Mouse (Mus musculus) liver, adult 2 months (tissue): ENCODE data around the gene Ncam1. TPM values are rescaled to one million over a fixed set of nuclear protein-coding genes. Genes with fewer than 3 reads are reported as not detected.

Experiments used
- DNase-seq: peaks from one replicate; pipeline ENCODE4 v3.0.0-alpha.2; 2011; ENCODE audit warnings: low read depth, low spot score; ENCODE audit errors: extremely low read depth
- H3K27ac ChIP-seq: fragments of 200-500 bp; replicated peaks from 2 replicates; pipeline ENCODE4 v1.5.1; 2012; ENCODE audit warnings: low read depth, mild to moderate bottlenecking, control low read depth, inconsistent platforms, low read length; ENCODE audit not compliant: insufficient read depth
- H3K27me3 ChIP-seq: fragments of 200-500 bp; 2 replicates; pipeline ENCODE4 v1.6.1; 2012; ENCODE audit warnings: mild to moderate bottlenecking, moderate library complexity, low read length, inconsistent platforms; ENCODE audit not compliant: control insufficient read depth, insufficient read depth
- H3K36me3 ChIP-seq: fragments of 200-500 bp; 2 replicates; pipeline ENCODE4 v1.6.1; 2012; ENCODE audit warnings: low read length, inconsistent platforms; ENCODE audit not compliant: control insufficient read depth, insufficient read depth
- H3K4me1 ChIP-seq: fragments of 200-500 bp; 2 replicates; pipeline ENCODE4 v1.6.1; 2011; ENCODE audit warnings: low read length; ENCODE audit not compliant: control insufficient read depth, insufficient read depth
- H3K4me3 ChIP-seq: fragments of 200-500 bp; 2 replicates; pipeline ENCODE4 v1.5.1; 2011; ENCODE audit warnings: low read depth, mild to moderate bottlenecking, control low read depth, low read length, moderate library complexity; ENCODE audit not compliant: insufficient read depth
- H3K79me2 ChIP-seq: fragments of 200-500 bp; 2 replicates; pipeline ENCODE4 v1.6.1; 2012; ENCODE audit warnings: inconsistent platforms, mild to moderate bottlenecking, low read length, moderate library complexity; ENCODE audit not compliant: control insufficient read depth, insufficient read depth
- H3K9ac ChIP-seq: fragments of 200-500 bp; 2 replicates; pipeline ENCODE4 v1.6.1; 2012; ENCODE audit warnings: low read depth, mild to moderate bottlenecking, control low read depth, inconsistent platforms, low read length
- CTCF ChIP-seq: fragments of 200-500 bp; IDR thresholded peaks from 2 replicates; pipeline ENCODE4 v1.5.1; 2011; ENCODE audit warnings: low read depth, low read length, control low read depth
- POLR2A ChIP-seq: fragments of 200-500 bp; IDR thresholded peaks from 2 replicates; pipeline ENCODE4 v1.6.1; 2011; ENCODE audit warnings: low read length, control low read depth; ENCODE audit not compliant: insufficient read depth; ENCODE audit errors: extremely low read depth
- WGBS: fragments of 180-500 bp; shearing (Covaris S2); methylation state at CpG from one replicate; pipeline ENCODE4 v1.1.7; 2018; 5-methylcytosine and 5-hydroxymethylcytosine counted together
- polyA plus RNA-seq: library from polyadenylated mRNA; depleted of rRNA; stranded (reverse); fragments of >200 nt; gene quantifications from 2 replicates; pipeline ENCODE4 v1.2.3, GENCODE M21; 2012
- total RNA-seq: library from RNA; depleted of rRNA; stranded (reverse); fragments of >200 nt; gene quantifications from 2 replicates; pipeline ENCODE4 v1.2.3, GENCODE M21; 2014

The Ncam1 gene
- total and polyA plus RNA-seq, 2 experiments, result 0.07 to 0.18 TPM

- Histone ChIP-seq H3K4me1 (no peaks in the 10 kb centered on the region), H3K36me3 (no peaks in the 10 kb centered on the region), H3K4me3 (no peak overlapping the region), H3K79me2 (no peaks in the 10 kb centered on the region), H3K9ac (no peak overlapping the region), H3K27me3 (no peaks in the 10 kb centered on the region), H3K27ac (no peak overlapping the region)
- WGBS, result 86% methylated on average over 6 of the region's 6 CpGs
- TF ChIP-seq POLR2A (no peak), CTCF (no peak)
- no peak for DNase-seq
Measured at GRCm38 (mm10) chr9:49470946-49471345, 327.8 kb downstream of the Ncam1 start.

- no peak for DNase-seq
- no peaks in the 10 kb centered on the region for H3K79me2 ChIP-seq
- H3K9ac ChIP-seq, result no peak overlapping the region
- H3K27me3 ChIP-seq, result no peaks in the 10 kb centered on the region
- H3K27ac ChIP-seq, result no peak overlapping the region
- H3K4me1 ChIP-seq, result no peaks in the 10 kb centered on the region
- no peak overlapping the region for H3K4me3 ChIP-seq
- TF ChIP-seq CTCF (no peak), POLR2A (no peak)
- no peaks in the 10 kb centered on the region for H3K36me3 ChIP-seq
- WGBS, result 92% methylated on average over 19 of the region's 19 CpGs
Measured at GRCm38 (mm10) chr9:49470006-49470405, 328.7 kb downstream of the Ncam1 start.

- no peak for DNase-seq
- no peak overlapping the region for H3K4me3 ChIP-seq
- TF ChIP-seq POLR2A, result no peak
- TF ChIP-seq CTCF, result no peak
- H3K9ac ChIP-seq, result no peak overlapping the region
- no peaks in the 10 kb centered on the region for H3K36me3 ChIP-seq
- peaks cover 7% of the 10 kb centered on the region; the same call in 1 of the 2 replicates for H3K27me3 ChIP-seq
- WGBS, result 73% methylated on average over 3 of the region's 3 CpGs
- H3K79me2 ChIP-seq, result no peaks in the 10 kb centered on the region
- no peaks in the 10 kb centered on the region for H3K4me1 ChIP-seq
- no peak overlapping the region for H3K27ac ChIP-seq
Measured at GRCm38 (mm10) chr9:49456136-49456535, 342.6 kb downstream of the Ncam1 start.

GRCm38 (mm10) chr9:49452396-49452795, 346.3 kb downstream of the Ncam1 start:
- no peak overlapping the region for H3K27ac ChIP-seq
- 90% methylated on average over 1 of the region's 1 CpGs for WGBS
- no peaks in the 10 kb centered on the region for H3K4me1 ChIP-seq
- H3K4me3 ChIP-seq, result no peak overlapping the region
- H3K27me3 ChIP-seq, result peaks cover 7% of the 10 kb centered on the region; the same call in 1 of the 2 replicates
- H3K79me2 ChIP-seq, result no peaks in the 10 kb centered on the region
- H3K36me3 ChIP-seq, result no peaks in the 10 kb centered on the region
- no peak for DNase-seq
- TF ChIP-seq CTCF (no peak), POLR2A (no peak)
- H3K9ac ChIP-seq, result no peak overlapping the region
